Mouse (Mus musculus) heart, postnatal 0 days (tissue): ENCODE measurements around the gene Abhd12. TPM values are rescaled to one million over a fixed set of nuclear protein-coding genes. Genes with fewer than 3 reads are reported as not detected.

Source experiments
- ATAC-seq: fragments of 200-750 bp; cut with Nextera tagmentation; 2 replicates; pipeline ENCODE4 v1.8.0; 2017; ENCODE audit warnings: low read depth, moderate number of reproducible peaks, moderate library complexity; ENCODE audit not compliant: insufficient read depth
- DNase-seq: peaks from one replicate; pipeline ENCODE4 v3.0.0-alpha.2; 2016; ENCODE audit warnings: low spot score
- H3K27ac ChIP-seq: fragments of 300-500 bp; sonication (generic); 2 replicates; pipeline ENCODE4 v1.5.1; 2014; ENCODE audit warnings: low read depth, mild to moderate bottlenecking
- H3K27me3 ChIP-seq: fragments of 300-500 bp; sonication (generic); 2 replicates; pipeline ENCODE4 v1.6.1; 2014; ENCODE audit warnings: low read length, mixed read lengths; ENCODE audit not compliant: control insufficient read depth, insufficient read depth
- H3K36me3 ChIP-seq: fragments of 300-500 bp; sonication (generic); replicated peaks from 2 replicates; pipeline ENCODE4 v1.6.1; 2014; ENCODE audit warnings: low read length, mixed read lengths; ENCODE audit not compliant: control insufficient read depth, insufficient read depth
- H3K4me1 ChIP-seq: fragments of 300-500 bp; sonication (generic); 2 replicates; pipeline ENCODE4 v1.6.1; 2014; ENCODE audit warnings: antibody characterized with exemption; ENCODE audit not compliant: control insufficient read depth, insufficient read depth
- H3K4me2 ChIP-seq: fragments of 300-500 bp; sonication (generic); 2 replicates; pipeline ENCODE4 v1.6.1; 2014; ENCODE audit warnings: low read depth, mild to moderate bottlenecking, low read length, moderate library complexity
- H3K4me3 ChIP-seq: fragments of 300-500 bp; sonication (generic); 2 replicates; pipeline ENCODE4 v1.5.1; 2014; ENCODE audit warnings: low read depth, low read length
- H3K9ac ChIP-seq: fragments of 300-500 bp; sonication (generic); replicated peaks from 2 replicates; pipeline ENCODE4 v1.6.1; 2014; ENCODE audit warnings: low read depth, low read length, mixed read lengths
- H3K9me3 ChIP-seq: fragments of 300-500 bp; sonication (generic); replicated peaks from 2 replicates; pipeline ENCODE4 v1.6.1; 2016; ENCODE audit warnings: low read length; ENCODE audit not compliant: control insufficient read depth
- CTCF ChIP-seq: IDR thresholded peaks from 2 replicates; pipeline ENCODE4 v1.5.1; 2016; ENCODE audit warnings: antibody characterized with exemption, control low read depth, low read depth
- EP300 ChIP-seq: IDR thresholded peaks from 2 replicates; pipeline ENCODE4 v1.6.1; 2016; ENCODE audit warnings: antibody characterized with exemption, low read depth
- WGBS: fragments of 180-500 bp; shearing (Covaris S2); extraction: QIAGEN DNeasy Blood & Tissue Kit; methylation state at CpG from one replicate; pipeline ENCODE4 v1.1.7; 2014; 5-methylcytosine and 5-hydroxymethylcytosine counted together
- polyA plus RNA-seq: library from polyadenylated mRNA; unstranded; fragments of >200 nt; fragmentation: Nextera tagmentation; extraction: Ambion mirVana; gene quantifications from 2 replicates; pipeline ENCODE4 v1.2.1, GENCODE M21; 2015
- total RNA-seq: library from RNA; depleted of rRNA; stranded (reverse); fragments of >200 nt; gene quantifications from 2 replicates; pipeline ENCODE4 v1.2.3, GENCODE M21; 2014; ENCODE audit warnings: low replicate concordance

Gene Abhd12
- total and polyA plus RNA-seq, 2 experiments from 2014 or later, result 31.5 to 32.6 TPM

DNA sequence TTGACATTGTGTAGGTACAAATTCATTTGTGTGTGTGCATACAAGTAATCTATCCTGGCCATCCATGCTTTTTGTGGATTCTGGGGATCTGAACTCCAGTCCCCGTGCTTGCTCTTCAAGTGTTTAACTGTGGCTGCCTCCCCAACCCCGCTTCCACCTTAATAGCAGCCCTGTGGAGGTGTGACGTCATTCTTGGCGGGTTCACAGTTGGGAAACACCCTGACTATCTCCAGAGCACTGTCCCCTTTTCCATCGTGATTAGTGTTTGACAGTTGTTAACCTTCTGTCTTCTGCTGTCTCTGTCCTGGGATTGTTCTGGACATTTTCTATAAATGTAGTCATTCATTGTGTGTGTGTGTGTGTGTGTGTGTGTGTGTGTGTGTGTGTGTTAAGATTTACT is 93.9 kb downstream of the Abhd12 start:
- Histone ChIP-seq H3K4me3 (no peak overlapping the region), H3K27me3 (no peaks in the 10 kb centered on the region), H3K27ac (no peak overlapping the region), H3K4me1 (no peaks in the 10 kb centered on the region), H3K9me3 (no peaks in the 10 kb centered on the region), H3K36me3 (peaks cover 99% of the 10 kb centered on the region), H3K4me2 (no peak overlapping the region), H3K9ac (no peak overlapping the region)
- TF ChIP-seq CTCF, result no peak
- no peak for TF ChIP-seq EP300
- 57% methylated on average over 5 of the region's 5 CpGs for WGBS
- DNase-seq, result no peak
- no peak for ATAC-seq

DNA sequence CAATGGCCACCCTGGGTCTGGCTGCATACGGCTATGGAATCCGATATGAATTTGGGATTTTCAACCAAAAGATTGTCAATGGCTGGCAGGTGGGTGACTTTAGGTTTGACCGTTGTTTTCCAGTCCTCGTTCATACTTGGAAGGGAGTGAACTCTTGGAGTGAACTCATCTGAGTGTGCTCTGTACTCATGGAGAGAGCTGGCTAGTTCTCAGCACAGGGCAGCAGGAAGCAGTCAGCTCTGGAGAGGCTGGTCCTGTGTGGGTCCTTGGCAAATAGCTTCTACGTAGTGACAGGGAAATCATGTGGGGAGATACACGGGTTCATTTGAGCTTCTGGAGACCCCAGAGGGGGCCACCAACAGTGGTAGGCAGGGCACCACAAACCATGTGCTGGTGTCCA is 95.7 kb downstream of the Abhd12 start:
- Histone ChIP-seq H3K27ac (no peak overlapping the region), H3K4me3 (no peak overlapping the region), H3K4me1 (no peaks in the 10 kb centered on the region), H3K4me2 (no peak overlapping the region), H3K9me3 (no peaks in the 10 kb centered on the region), H3K36me3 (peaks cover 99% of the 10 kb centered on the region), H3K27me3 (no peaks in the 10 kb centered on the region), H3K9ac (no peak overlapping the region)
- TF ChIP-seq CTCF (no peak), EP300 (no peak)
- no peak for ATAC-seq
- 90% methylated on average over 6 of the region's 6 CpGs for WGBS
- no peak for DNase-seq

DNA sequence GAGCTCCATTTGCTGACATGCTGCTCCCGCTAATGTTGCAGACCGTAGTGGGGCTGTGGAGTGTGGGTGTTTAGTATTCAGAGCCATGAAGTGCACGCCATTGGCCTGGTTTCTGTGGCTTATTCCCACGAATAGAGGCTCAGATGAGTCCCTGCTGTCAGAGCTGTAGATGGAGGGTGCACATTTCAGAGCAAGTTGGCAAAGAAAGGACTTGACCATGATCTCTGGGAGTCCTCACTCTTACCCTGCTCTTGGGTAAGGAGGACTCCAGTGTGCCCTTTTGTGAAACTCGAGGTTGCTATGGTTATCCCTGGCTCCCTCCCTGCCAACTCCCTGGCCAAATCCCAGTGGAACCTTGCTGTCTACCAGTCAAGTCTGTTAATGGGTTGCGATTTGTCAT is 96.2 kb downstream of the Abhd12 start:
- no peak overlapping the region for H3K27ac ChIP-seq
- no peaks in the 10 kb centered on the region for H3K9me3 ChIP-seq
- H3K9ac ChIP-seq, result no peak overlapping the region
- H3K4me3 ChIP-seq, result no peak overlapping the region
- H3K4me2 ChIP-seq, result no peak overlapping the region
- ATAC-seq, result no peak
- no peak for DNase-seq
- TF ChIP-seq CTCF (no peak), EP300 (no peak)
- H3K27me3 ChIP-seq, result no peaks in the 10 kb centered on the region
- 84% methylated on average over 6 of the region's 6 CpGs for WGBS
- H3K4me1 ChIP-seq, result no peaks in the 10 kb centered on the region
- peaks cover 98% of the 10 kb centered on the region for H3K36me3 ChIP-seq

DNA sequence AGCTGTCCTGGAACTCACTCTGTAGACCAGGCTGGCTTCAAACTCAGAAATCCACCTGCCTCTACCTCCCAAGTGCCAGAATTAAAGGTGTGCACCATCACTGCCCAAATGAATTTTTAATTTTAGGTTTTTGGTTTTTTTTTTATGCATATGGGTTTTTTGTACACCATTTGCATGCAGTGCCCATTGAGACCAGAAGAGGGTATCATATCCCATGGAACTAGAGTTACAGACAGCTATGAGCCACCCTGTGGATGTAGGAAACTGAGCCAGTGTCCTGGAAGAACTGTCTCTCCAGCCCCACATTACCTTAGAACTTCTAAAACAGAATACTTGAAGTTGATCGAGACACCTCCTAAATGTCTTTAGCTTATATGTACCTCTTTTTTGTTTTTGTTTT is 101.5 kb downstream of the Abhd12 start:
- TF ChIP-seq EP300 (no peak), CTCF (peak; percentile 54)
- H3K9me3 ChIP-seq, result no peaks in the 10 kb centered on the region
- H3K4me3 ChIP-seq, result no peak overlapping the region
- H3K9ac ChIP-seq, result no peak overlapping the region
- ATAC-seq (no peak), DNase-seq (no peak)
- H3K27ac ChIP-seq, result no peak overlapping the region
- 93% methylated on average over 1 of the region's 1 CpGs for WGBS
- H3K27me3 ChIP-seq, result no peaks in the 10 kb centered on the region
- H3K4me1 ChIP-seq, result peaks cover 4% of the 10 kb centered on the region
- H3K4me2 ChIP-seq, result no peak overlapping the region
- peaks cover 88% of the 10 kb centered on the region for H3K36me3 ChIP-seq

DNA sequence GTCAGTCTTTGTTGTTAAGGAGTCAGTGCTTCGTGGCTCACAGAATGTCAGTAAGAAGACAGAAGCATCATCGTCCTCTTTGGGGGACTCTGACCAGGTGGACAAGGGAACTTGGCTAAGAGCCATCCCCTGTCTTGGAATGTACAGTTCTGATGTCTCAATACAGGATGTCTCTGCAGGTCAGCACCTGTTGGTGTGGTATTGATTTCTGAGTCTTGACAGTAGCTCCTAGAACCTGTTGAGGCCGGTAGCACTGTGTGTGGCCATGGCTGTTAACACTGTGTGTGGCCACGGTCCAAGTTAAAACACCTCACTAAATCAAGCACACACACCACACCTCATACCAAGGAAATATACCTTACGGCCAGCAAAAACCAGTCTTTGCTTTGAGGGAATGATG is 103.9 kb downstream of the Abhd12 start:
- peaks cover 7% of the 10 kb centered on the region for H3K4me1 ChIP-seq
- DNase-seq (no peak), ATAC-seq (peak; percentile 19; the same call in 1 of the 2 replicates)
- H3K27ac ChIP-seq, result no peak overlapping the region
- no peaks in the 10 kb centered on the region for H3K27me3 ChIP-seq
- H3K9me3 ChIP-seq, result no peaks in the 10 kb centered on the region
- no peak overlapping the region for H3K9ac ChIP-seq
- peaks cover 75% of the 10 kb centered on the region for H3K36me3 ChIP-seq
- H3K4me3 ChIP-seq, result no peak overlapping the region
- no peak overlapping the region for H3K4me2 ChIP-seq
- TF ChIP-seq CTCF (no peak), EP300 (no peak)
- 76% methylated on average over 5 of the region's 5 CpGs for WGBS

- no peak overlapping the region for H3K4me2 ChIP-seq
- DNase-seq, result no peak
- peak overlapping the region; percentile 27; the same call in 1 of the 2 replicates for H3K27ac ChIP-seq
- TF ChIP-seq EP300, result no peak
- no peak for TF ChIP-seq CTCF
- peaks cover 75% of the 10 kb centered on the region for H3K36me3 ChIP-seq
- ATAC-seq, result no peak
- H3K27me3 ChIP-seq, result no peaks in the 10 kb centered on the region
- H3K9ac ChIP-seq, result no peak overlapping the region
- H3K4me1 ChIP-seq, result peaks cover 7% of the 10 kb centered on the region
- H3K4me3 ChIP-seq, result no peak overlapping the region
- WGBS, result 49% methylated on average over 7 of the region's 7 CpGs
- H3K9me3 ChIP-seq, result no peaks in the 10 kb centered on the region
Observed at GRCm38 (mm10) chr2:150798084-150798483, 106.5 kb downstream of the Abhd12 start.
